Mouse (Mus musculus): ENCODE data around the gene Wasl.

GRCm38 (mm10) chr6:24606512-24606911 lies 58.3 kb downstream of the Wasl start:
- TF ChIP-seq POLR2A (IDR thresholded peaks at IDR 0.05; ENCODE audit: insufficient read depth, low read depth, low read length) (no peak), CTCF (IDR thresholded peaks at IDR 0.05; ENCODE audit: insufficient read depth, low read depth, low read length) (no peak)
